Mouse (Mus musculus): ENCODE measurements around the gene Tppp3.

DNA sequence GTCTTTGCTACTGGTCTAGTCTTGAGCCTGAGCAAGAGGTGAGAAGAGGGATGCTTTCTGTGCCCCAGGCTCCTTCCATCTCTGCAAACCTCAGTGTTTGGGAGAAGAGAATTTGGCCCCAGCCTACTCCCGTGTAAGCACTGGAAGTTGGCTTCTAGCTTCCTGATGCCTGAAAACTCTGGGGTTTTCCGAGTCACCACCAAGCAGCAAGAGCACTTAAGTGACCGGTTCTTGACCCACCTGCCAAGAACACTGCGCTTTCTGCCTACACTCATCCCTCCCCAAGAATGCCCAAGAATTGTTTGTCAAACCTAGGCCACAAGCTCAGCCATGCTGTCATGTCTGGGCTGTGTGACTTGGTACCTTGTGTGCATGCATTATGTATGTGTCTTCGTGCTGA lies 49.2 kb upstream of the Tppp3 start:
- TF ChIP-seq GATA1 (IDR thresholded peaks at IDR 0.05; ENCODE audit: low read length) = no peak
- no peak for TF ChIP-seq TAL1 (IDR thresholded peaks at IDR 0.05; ENCODE audit: low read length)
